20 mouse cellular contexts compared by ENCODE assay signal in genomic region chr12:36792205-36792604, GRCm38 (mm10).
DNase-seq lines count a peak whose midpoint lies in the region; ATAC-seq and TF ChIP-seq lines count a peak whose summit lies in the region.
"Had no signal": no experiment of that assay in that cellular context is flagged by ENCODE, and none has a peak within 500 bp of the region (broad histone marks: within the 10 kb centered on the region; RNA-seq: fewer than 3 reads in every experiment).

No protein-coding gene starts in this region.

- no peak for TF ChIP-seq POLR2A in lung, adult 2 months (IDR thresholded peaks at IDR 0.05; ENCODE audit: borderline replicate concordance, extremely low read depth, low read depth, low read length)

- H3K9ac ChIP-seq in limb, embryonic 12.5 days (replicated peaks) = no peak overlapping the region
- H3K9ac ChIP-seq in intestine, embryonic 15.5 days = no peak overlapping the region
- H3K9ac ChIP-seq: embryonic facial prominence, embryonic 13.5 days; hindbrain, embryonic 13.5 days; liver, embryonic 14.5 days had no signal

- intact Hi-C loops in left cerebral cortex, postnatal 36 days (cut with DNase I) = no loop called here

- peak overlapping the region; percentile 60; the same call in 1 of the 2 replicates for H3K27ac ChIP-seq in limb, embryonic 12.5 days
- H3K27ac ChIP-seq in intestine, embryonic 15.5 days = no peak overlapping the region
- H3K27ac ChIP-seq: embryonic facial prominence, embryonic 13.5 days; hindbrain, embryonic 13.5 days; liver, embryonic 14.5 days had no signal

- 65% methylated on average over 3 of the region's 3 CpGs for WGBS in lung, adult 2 months
- 39% methylated on average over 3 of the region's 3 CpGs for WGBS in limb, embryonic 12.5 days
- 76% methylated on average over 3 of the region's 3 CpGs for WGBS in intestine, embryonic 15.5 days

- no peaks in the 10 kb centered on the region for H3K36me3 ChIP-seq in limb, embryonic 12.5 days
- no peaks in the 10 kb centered on the region for H3K36me3 ChIP-seq in intestine, embryonic 15.5 days
- H3K36me3 ChIP-seq: embryonic facial prominence, embryonic 13.5 days; hindbrain, embryonic 13.5 days had no signal

- peak; percentile 1 for DNase-seq in lung, postnatal 14 days
- DNase-seq in lung, adult 2 months = no peak
- peak; percentile 49 for DNase-seq in MEL-GATA-1-ER (ENCODE audit: extremely low read depth, low read depth)
- DNase-seq in layer of hippocampus, postnatal 36 days = no peak
- no peak for DNase-seq in left cerebral cortex, postnatal 36 days (ENCODE audit: low spot score in 2 of 2)
- DNase-seq: adrenal gland, postnatal 10 days; cerebellum, adult 18-20 months; gastrocnemius, postnatal 14 days; heart, postnatal 10 days; kidney, postnatal 10 days; lung, postnatal 36 days; midbrain, embryonic 14.5 days; thymus, postnatal 25 days had no signal

- H3K27me3 ChIP-seq in limb, embryonic 12.5 days = peaks cover 4% of the 10 kb centered on the region; the same call in 1 of the 2 replicates
- no peaks in the 10 kb centered on the region for H3K27me3 ChIP-seq in intestine, embryonic 15.5 days (replicated peaks)
- H3K27me3 ChIP-seq: embryonic facial prominence, embryonic 13.5 days; hindbrain, embryonic 13.5 days had no signal

- H3K4me1 ChIP-seq in lung, adult 2 months (ENCODE audit: control insufficient read depth, insufficient read depth, low read length) = no peaks in the 10 kb centered on the region
- peaks cover 32% of the 10 kb centered on the region for H3K4me1 ChIP-seq in limb, embryonic 12.5 days (replicated peaks)
- H3K4me1 ChIP-seq in intestine, embryonic 15.5 days (replicated peaks) = no peaks in the 10 kb centered on the region
- H3K4me1 ChIP-seq: hindbrain, embryonic 13.5 days had no signal

- ATAC-seq in limb, embryonic 12.5 days (ENCODE audit: insufficient number of reproducible peaks, insufficient read depth, low FRiP score, low TSS enrichment, low read depth) = no peak
- ATAC-seq in neutrophil, adult 5-6 weeks (ENCODE audit: extremely low read depth, insufficient number of reproducible peaks, low FRiP score, poor library complexity, severe bottlenecking) = peak; percentile 41; the same call in 1 of the 2 replicates
- no peak for ATAC-seq in intestine, embryonic 15.5 days
- ATAC-seq: intestine, postnatal 0 days had no signal

- no peaks in the 10 kb centered on the region for H3K9me3 ChIP-seq in limb, embryonic 12.5 days
- H3K9me3 ChIP-seq in intestine, embryonic 15.5 days = no peaks in the 10 kb centered on the region
- H3K9me3 ChIP-seq: embryonic facial prominence, embryonic 13.5 days; hindbrain, embryonic 13.5 days had no signal

- TF ChIP-seq CTCF in lung, adult 2 months (IDR thresholded peaks at IDR 0.05; ENCODE audit: insufficient read depth, low read length) = no peak

- no peak overlapping the region for H3K4me2 ChIP-seq in limb, embryonic 12.5 days
- H3K4me2 ChIP-seq in intestine, embryonic 15.5 days (replicated peaks) = no peak overlapping the region
- H3K4me2 ChIP-seq: embryonic facial prominence, embryonic 13.5 days; hindbrain, embryonic 13.5 days had no signal

- no peak overlapping the region for H3K4me3 ChIP-seq in lung, adult 2 months (replicated peaks; ENCODE audit: extremely low read depth, low read depth, low read length)
- no peak overlapping the region for H3K4me3 ChIP-seq in limb, embryonic 12.5 days (replicated peaks)
- H3K4me3 ChIP-seq in intestine, embryonic 15.5 days (replicated peaks) = no peak overlapping the region
- H3K4me3 ChIP-seq: embryonic facial prominence, embryonic 13.5 days; hindbrain, embryonic 13.5 days had no signal

Comparison
In these comparisons a context has a peak if more than half of its experiments do, and no peak if none do; other contexts are left out.
1. DNase-seq: peak in lung, postnatal 14 days (single experiment) and MEL-GATA-1-ER (single experiment); none in lung, adult 2 months (single experiment), layer of hippocampus, postnatal 36 days (0 of 2) and left cerebral cortex, postnatal 36 days (0 of 2).